Mouse (Mus musculus): Measurements from ENCODE around the gene Cacng3.

DNA sequence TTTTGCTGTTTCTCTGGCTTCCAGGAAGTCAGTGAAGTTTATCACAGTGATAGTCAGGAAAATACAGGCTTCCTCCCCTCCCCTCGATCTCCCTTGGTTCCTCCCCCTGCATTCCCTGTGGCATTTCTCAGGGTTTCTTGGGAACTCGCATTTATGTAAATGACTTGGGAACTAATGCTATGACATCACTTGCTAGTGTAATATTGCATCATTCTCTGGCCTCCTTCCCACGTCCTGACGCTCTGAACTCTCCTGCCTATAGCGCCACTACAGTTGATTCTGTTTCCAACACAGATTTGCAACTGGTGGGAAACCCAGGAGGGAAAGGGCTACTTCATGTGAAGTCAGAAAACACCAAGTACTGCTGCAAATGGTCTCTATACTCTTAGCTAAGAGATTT is 2.7 kb downstream of the Cacng3 start:
- TF ChIP-seq CTCF (IDR thresholded peaks at IDR 0.05; ENCODE audit: extremely low read depth, insufficient read depth, insufficient read length, insufficient replicate concordance), result no peak
- no peak for TF ChIP-seq POLR2A (IDR thresholded peaks at IDR 0.05; ENCODE audit: low read depth, low read length)

Measured in spleen, adult 2 months (tissue).